Mouse (Mus musculus) MEL (cell line): Measurements from ENCODE around the gene Napepld. TPM values are rescaled to one million over a fixed set of nuclear protein-coding genes. Genes with fewer than 3 reads are reported as not detected.

Experiments
- DNase-seq: peaks from one replicate; pipeline ENCODE4 v3.0.0; 2011; ENCODE audit warnings: low read depth, low spot score
- H3K27ac ChIP-seq: 2 replicates; pipeline ENCODE4 v1.5.1; 2012; ENCODE audit warnings: low read depth, mild to moderate bottlenecking, control low read depth, low read length, moderate library complexity; ENCODE audit not compliant: control insufficient read depth
- H3K27me3 ChIP-seq, 2 experiments: fragments of 150-350 bp in 1 of 2; sonication (generic) in 1 of 2; 2 replicates each; pipeline ENCODE4 v1.6.1; 2012; ENCODE audit warnings: low read length in 2 of 2, mild to moderate bottlenecking in 2 of 2, improper control_type of control experiment in 1 of 2, moderate library complexity in 1 of 2; ENCODE audit not compliant: insufficient read depth in 2 of 2, control insufficient read depth in 1 of 2
- H3K36me3 ChIP-seq, 2 experiments: 2 replicates each; pipeline ENCODE4 v1.6.1; 2012 to 2014; ENCODE audit warnings: low read length in 2 of 2, improper control_type of control experiment in 1 of 2, inconsistent platforms in 1 of 2, mild to moderate bottlenecking in 1 of 2; ENCODE audit not compliant: insufficient read depth in 2 of 2, control insufficient read depth in 1 of 2
- H3K4me1 ChIP-seq, 2 experiments: fragments of 150-350 bp in 1 of 2; sonication (generic) in 1 of 2; 2 replicates each; pipeline ENCODE4 v1.6.1; 2012; ENCODE audit warnings: low read length in 2 of 2, improper control_type of control experiment in 1 of 2, mild to moderate bottlenecking in 1 of 2; ENCODE audit not compliant: insufficient read depth in 2 of 2, control insufficient read depth in 1 of 2
- H3K4me3 ChIP-seq, 2 experiments: fragments of 150-350 bp in 1 of 2; sonication (generic) in 1 of 2; 2 replicates each; pipeline ENCODE4 v1.5.1; 2012; ENCODE audit warnings: low read depth in 2 of 2, low read length in 2 of 2, mild to moderate bottlenecking in 2 of 2, moderate library complexity in 2 of 2, control low read depth in 1 of 2, improper control_type of control experiment in 1 of 2; ENCODE audit not compliant: control insufficient read depth in 1 of 2, insufficient read depth in 1 of 2
- H3K79me2 ChIP-seq: 2 replicates; pipeline ENCODE4 v1.6.1; 2012; ENCODE audit warnings: mild to moderate bottlenecking, low read length, moderate library complexity; ENCODE audit not compliant: control insufficient read depth, poor library complexity, insufficient read depth
- H3K9ac ChIP-seq: 2 replicates; pipeline ENCODE4 v1.6.1; 2012; ENCODE audit warnings: low read depth, mild to moderate bottlenecking, control low read depth, low read length, moderate library complexity; ENCODE audit not compliant: control insufficient read depth, poor library complexity, severe bottlenecking
- H3K9me3 ChIP-seq: fragments of 150-350 bp; sonication (generic); replicated peaks from 2 replicates; pipeline ENCODE4 v1.6.1; 2012; ENCODE audit warnings: mild to moderate bottlenecking, low read length, improper control_type of control experiment, moderate library complexity; ENCODE audit not compliant: insufficient read depth
- BHLHE40 ChIP-seq: IDR thresholded peaks from 2 replicates; pipeline ENCODE4 v1.6.1; 2012; ENCODE audit warnings: low read depth, mild to moderate bottlenecking, inconsistent platforms, low read length, improper control_type of control experiment, borderline replicate concordance
- CTCF ChIP-seq, 3 experiments: IDR thresholded peaks in 2 of 3; conservative IDR thresholded peaks in 1 of 3; 2 replicates each; pipeline ENCODE4 v1.5.1; 2011 to 2012; ENCODE audit warnings: low read length in 3 of 3, low read depth in 2 of 3, mild to moderate bottlenecking in 2 of 3, improper control_type of control experiment in 1 of 3, inconsistent platforms in 1 of 3, mixed read lengths in 1 of 3, moderate library complexity in 1 of 3; ENCODE audit not compliant: control insufficient read depth in 1 of 3, insufficient read depth in 1 of 3, poor library complexity in 1 of 3, severe bottlenecking in 1 of 3
- E2F4 ChIP-seq: IDR thresholded peaks from 2 replicates; pipeline ENCODE4 v1.6.1; 2011; ENCODE audit warnings: low read depth, low read length, improper control_type of control experiment, borderline replicate concordance
- EP300 ChIP-seq, 2 experiments: IDR thresholded peaks; 2 replicates each; pipeline ENCODE4 v1.6.1; 2011; ENCODE audit warnings: improper control_type of control experiment in 2 of 2, low read length in 2 of 2, low read depth in 1 of 2, mild to moderate bottlenecking in 1 of 2
- GABPA ChIP-seq: IDR thresholded peaks from 2 replicates; pipeline ENCODE4 v1.6.1; 2012; ENCODE audit warnings: low read depth, mild to moderate bottlenecking, inconsistent platforms, low read length, improper control_type of control experiment, moderate library complexity
- HCFC1 ChIP-seq: IDR thresholded peaks from 2 replicates; pipeline ENCODE4 v1.6.1; 2012; ENCODE audit warnings: low read depth, mild to moderate bottlenecking, inconsistent platforms, low read length, improper control_type of control experiment, moderate library complexity
- KAT2A ChIP-seq: conservative IDR thresholded peaks from 2 replicates; pipeline ENCODE4 v1.6.1; 2012; ENCODE audit warnings: low read depth, low read length, improper control_type of control experiment, inconsistent platforms
- MEF2A ChIP-seq: IDR thresholded peaks from 2 replicates; pipeline ENCODE4 v1.6.1; 2014; ENCODE audit warnings: low read depth, mild to moderate bottlenecking, inconsistent platforms, low read length, improper control_type of control experiment; ENCODE audit not compliant: poor library complexity, insufficient replicate concordance, severe bottlenecking; ENCODE audit errors: extremely low read depth
- MXI1 ChIP-seq: IDR thresholded peaks from 2 replicates; pipeline ENCODE4 v1.6.1; 2011; ENCODE audit warnings: mild to moderate bottlenecking, low read depth, low read length, improper control_type of control experiment
- MYC ChIP-seq: IDR thresholded peaks from 2 replicates; pipeline ENCODE4 v1.6.1; 2011; ENCODE audit warnings: low read depth, mild to moderate bottlenecking, low read length, improper control_type of control experiment, moderate library complexity
- NELFE ChIP-seq: IDR thresholded peaks from 2 replicates; pipeline ENCODE4 v1.6.1; 2011; ENCODE audit warnings: low read depth, low read length, improper control_type of control experiment
- NRF1 ChIP-seq: IDR thresholded peaks from 2 replicates; pipeline ENCODE4 v1.6.1; 2014; ENCODE audit warnings: low read depth, mild to moderate bottlenecking, inconsistent platforms, low read length, improper control_type of control experiment, moderate library complexity; ENCODE audit not compliant: poor library complexity, insufficient read depth, severe bottlenecking
- POLR2AphosphoS2 ChIP-seq: IDR thresholded peaks from 2 replicates; pipeline ENCODE4 v1.6.1; 2011; ENCODE audit warnings: low read length, improper control_type of control experiment
- POLR2AphosphoS5 ChIP-seq: IDR thresholded peaks from 2 replicates; pipeline ENCODE4 v1.6.1; 2012; ENCODE audit warnings: low read depth, borderline replicate concordance, mild to moderate bottlenecking, inconsistent platforms, low read length, moderate library complexity, mixed read lengths
- RCOR1 ChIP-seq: IDR thresholded peaks from 2 replicates; pipeline ENCODE4 v1.6.1; 2012; ENCODE audit warnings: low read depth, mild to moderate bottlenecking, inconsistent platforms, low read length, improper control_type of control experiment
- USF2 ChIP-seq, 2 experiments: IDR thresholded peaks; 2 replicates each; pipeline ENCODE4 v1.6.1; 2011 to 2012; ENCODE audit warnings: improper control_type of control experiment in 2 of 2, low read length in 2 of 2, borderline replicate concordance in 1 of 2, inconsistent platforms in 1 of 2, low read depth in 1 of 2, mild to moderate bottlenecking in 1 of 2; ENCODE audit not compliant: insufficient read depth in 1 of 2
- ZMIZ1 ChIP-seq: IDR thresholded peaks from 2 replicates; pipeline ENCODE4 v1.6.1; 2012; ENCODE audit warnings: low read depth, mild to moderate bottlenecking, inconsistent platforms, low read length, improper control_type of control experiment, moderate library complexity
- ZNF384 ChIP-seq: IDR thresholded peaks from 2 replicates; pipeline ENCODE4 v1.6.1; 2012; ENCODE audit warnings: low read depth, mild to moderate bottlenecking, inconsistent platforms, low read length, improper control_type of control experiment
- polyA plus RNA-seq, 2 experiments: library from polyadenylated mRNA; stranded (reverse) in 1 of 2; unstranded in 1 of 2; fragments of >175 nt in 1 of 2; fragments of >200 nt in 1 of 2; gene quantifications; 2 replicates each; pipeline versions ENCODE4 v1.2.1 to v1.2.4; 2012; ENCODE audit warnings: low replicate concordance in 2 of 2, low read depth in 1 of 2; ENCODE audit not compliant: insufficient read length in 2 of 2, insufficient read depth in 1 of 2, missing spikeins in 1 of 2
- total RNA-seq: library from RNA; depleted of rRNA; stranded (reverse); fragments of 300-350 nt; gene quantifications from 2 replicates; pipeline ENCODE4 v1.2.3, GENCODE M21; 2012

Gene Napepld
- total and polyA plus RNA-seq, 3 experiments: 1.5 to 3.0 TPM; not detected in 1

GRCm38 (mm10) chr5:21739120-21739519, 37.9 kb upstream of the Napepld start:
- no peaks in the 10 kb centered on the region for H3K27me3 ChIP-seq
- no peaks in the 10 kb centered on the region for H3K9me3 ChIP-seq
- peaks cover 16% of the 10 kb centered on the region for H3K79me2 ChIP-seq
- H3K36me3 ChIP-seq: peaks cover 9 to 10% of the 10 kb centered on the region in 2 experiments
- TF ChIP-seq USF2 (IDR thresholded peaks at IDR 0.05; ENCODE audit: borderline replicate concordance in 1 of 2, insufficient read depth in 1 of 2, low read depth in 1 of 2, low read length in 2 of 2) (no peak), MEF2A (no peak), NRF1 (no peak), ZNF384 (no peak), MXI1 (no peak), HCFC1 (no peak), E2F4 (no peak), POLR2AphosphoS5 (no peak), KAT2A (no peak), GABPA (no peak), ZMIZ1 (no peak), POLR2AphosphoS2 (no peak), RCOR1 (no peak), BHLHE40 (no peak), MYC (no peak), CTCF (IDR thresholded peaks at IDR 0.05 in 2 of 3, conservative IDR thresholded peaks at IDR 0.05 in 1 of 3; ENCODE audit: control insufficient read depth in 1 of 3, insufficient read depth in 1 of 3, low read depth in 2 of 3, low read length in 3 of 3, poor library complexity in 1 of 3, severe bottlenecking in 1 of 3) (no peak), NELFE (no peak)
- TF ChIP-seq, all 39 proteins: peak for 0
- Histone ChIP-seq H3K4me1 (peaks cover 0 to 14% of the 10 kb centered on the region in 2 experiments; a peak in 3 of 4 replicates), H3K9ac (no peak overlapping the region), H3K27ac (no peak overlapping the region), H3K4me3 (no peak overlapping the region)
- DNase-seq: no peak

- Histone ChIP-seq H3K27ac (no peak overlapping the region; the same call in 1 of the 2 replicates), H3K4me3 (peak overlapping the region; percentile 77 to 96), H3K27me3 (no peaks in the 10 kb centered on the region), H3K36me3 (peaks cover 0 to 9% of the 10 kb centered on the region in 2 experiments; a peak in 3 of 4 replicates), H3K79me2 (peaks cover 16% of the 10 kb centered on the region), H3K9me3 (no peaks in the 10 kb centered on the region), H3K4me1 (peaks cover 0 to 14% of the 10 kb centered on the region in 2 experiments; a peak in 3 of 4 replicates), H3K9ac (peak overlapping the region; percentile 97)
- TF ChIP-seq POLR2AphosphoS5 (no peak), EP300 (IDR thresholded peaks at IDR 0.05; ENCODE audit: low read depth in 1 of 2, low read length in 2 of 2) (no peak)
- peak; percentile 43 for DNase-seq
Measured at GRCm38 (mm10) chr5:21737620-21738019, 36.4 kb upstream of the Napepld start.
